Mouse (Mus musculus) adrenal gland, adult 18-20 months (tissue): ENCODE data around the gene Sox5. TPM values are rescaled to one million over a fixed set of nuclear protein-coding genes. Genes with fewer than 3 reads are reported as not detected.

Experiments
- DNase-seq, 2 experiments: peaks; one replicate each; pipeline ENCODE4 v3.0.0; 2021 to 2022; ENCODE audit warnings: low spot score in 2 of 2
- total RNA-seq, 2 experiments: library from RNA; stranded (reverse); gene quantifications; 1 replicate in 1 of 2; 2 replicates in 1 of 2; pipeline ENCODE4 v1.2.3; 2021

The Sox5 gene
- total RNA-seq, 2 experiments from 2014 or later, result 10.9 to 16.5 TPM

- no peak for DNase-seq
Observed at GRCm38 (mm10) chr6:144061814-144062213, 720.0 kb downstream of the Sox5 start.

GRCm38 (mm10) chr6:144057098-144057632 is 724.6 kb downstream of the Sox5 start:
- no peak for DNase-seq

GRCm38 (mm10) chr6:144056252-144057097 is 725.3 kb downstream of the Sox5 start:
- peak in 1 of 2 experiments; percentile 27 for DNase-seq

- DNase-seq, result no peak
Observed at GRCm38 (mm10) chr6:144052487-144052886, 729.3 kb downstream of the Sox5 start.

- no peak for DNase-seq
Observed at GRCm38 (mm10) chr6:144051316-144051715, 730.5 kb downstream of the Sox5 start.

- DNase-seq, result no peak
Observed at GRCm38 (mm10) chr6:144048201-144048924, 733.4 kb downstream of the Sox5 start.

- DNase-seq, result no peak
Observed at GRCm38 (mm10) chr6:144045503-144045902, 736.3 kb downstream of the Sox5 start.

- DNase-seq, result no peak
Observed at GRCm38 (mm10) chr6:144044381-144044780, 737.4 kb downstream of the Sox5 start.

- no peak for DNase-seq
Observed at GRCm38 (mm10) chr6:144042936-144043335, 738.8 kb downstream of the Sox5 start.

- DNase-seq, result no peak
Observed at GRCm38 (mm10) chr6:144041941-144042340, 739.8 kb downstream of the Sox5 start.

GRCm38 (mm10) chr6:144041188-144041587 is 740.6 kb downstream of the Sox5 start:
- DNase-seq, result no peak

- no peak for DNase-seq
Observed at GRCm38 (mm10) chr6:144040349-144040748, 741.4 kb downstream of the Sox5 start.

GRCm38 (mm10) chr6:144039221-144039620 is 742.6 kb downstream of the Sox5 start:
- DNase-seq, result no peak

GRCm38 (mm10) chr6:144033191-144033590 is 748.6 kb downstream of the Sox5 start:
- DNase-seq, result no peak

GRCm38 (mm10) chr6:144016929-144017328 is 764.8 kb downstream of the Sox5 start:
- no peak for DNase-seq

- DNase-seq, result no peak
Observed at GRCm38 (mm10) chr6:144011880-144012524, 769.8 kb downstream of the Sox5 start.

GRCm38 (mm10) chr6:144010995-144011394 is 770.8 kb downstream of the Sox5 start:
- no peak for DNase-seq

- no peak for DNase-seq
Observed at GRCm38 (mm10) chr6:144010285-144010684, 771.5 kb downstream of the Sox5 start.

- DNase-seq, result no peak
Observed at GRCm38 (mm10) chr6:144005132-144005531, 776.6 kb downstream of the Sox5 start.

GRCm38 (mm10) chr6:143998201-143998600 is 783.6 kb downstream of the Sox5 start:
- no peak for DNase-seq

- DNase-seq, result no peak
Observed at GRCm38 (mm10) chr6:143997616-143998015, 784.2 kb downstream of the Sox5 start.
